Mouse (Mus musculus): ENCODE data around the gene Daxx.

GRCm38 (mm10) chr17:33955555-33956214 is 46.5 kb downstream of the Daxx start, which contains the start of the genes Vps52 and Rps18:
- peak; percentile 78; the same call in 1 of the 2 replicates for TF ChIP-seq POLR2A (IDR thresholded peaks at IDR 0.05; ENCODE audit: borderline replicate concordance, low read depth, low read length)
- TF ChIP-seq CTCF (IDR thresholded peaks at IDR 0.05; ENCODE audit: low read depth, low read length) = no peak
